Mouse (Mus musculus): ENCODE data around the gene Fam219a. TPM values are rescaled to one million over a fixed set of nuclear protein-coding genes. Genes with fewer than 3 reads are reported as not detected.

Gene Fam219a
- polyA plus RNA-seq (2015; fragmentation: Illumina TruSeq; extraction: RNeasy Lipid Tissue Mini Kit (QIAGEN cat#74804); ENCODE audit: insufficient read depth, low replicate concordance) = 13.6 TPM

DNA sequence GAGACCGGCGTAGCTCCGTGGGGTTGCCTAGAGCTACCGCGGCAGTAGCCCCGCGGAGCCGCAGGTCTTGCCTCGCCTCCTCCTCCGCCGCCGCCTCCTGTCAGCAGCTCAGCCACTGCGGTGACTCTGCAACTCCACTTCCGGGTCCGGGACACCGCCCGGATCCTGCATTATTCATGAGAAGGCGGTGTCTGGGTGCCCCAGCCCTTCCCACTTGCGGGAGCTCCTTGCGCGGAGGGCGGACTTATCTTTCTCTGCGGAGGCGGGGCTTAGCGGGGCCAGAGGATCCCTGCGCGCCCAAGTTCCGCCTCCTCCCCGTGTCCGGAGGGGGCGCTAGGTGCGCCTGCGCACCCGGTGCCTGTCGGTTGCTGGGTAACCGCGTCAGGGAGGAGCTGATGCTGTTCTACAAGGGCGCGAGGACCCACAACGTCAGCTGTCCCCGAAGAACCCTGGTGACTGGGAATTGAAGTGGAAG is at the start of gene Fam219a, which contains the start of gene Dnaic1:
TSS of gene Fam219a (minus strand) at position 128 of the 475 bp plus-strand sequence.
TSS of gene Dnaic1 (plus strand) at position 365 of the 475 bp plus-strand sequence.

DNA sequence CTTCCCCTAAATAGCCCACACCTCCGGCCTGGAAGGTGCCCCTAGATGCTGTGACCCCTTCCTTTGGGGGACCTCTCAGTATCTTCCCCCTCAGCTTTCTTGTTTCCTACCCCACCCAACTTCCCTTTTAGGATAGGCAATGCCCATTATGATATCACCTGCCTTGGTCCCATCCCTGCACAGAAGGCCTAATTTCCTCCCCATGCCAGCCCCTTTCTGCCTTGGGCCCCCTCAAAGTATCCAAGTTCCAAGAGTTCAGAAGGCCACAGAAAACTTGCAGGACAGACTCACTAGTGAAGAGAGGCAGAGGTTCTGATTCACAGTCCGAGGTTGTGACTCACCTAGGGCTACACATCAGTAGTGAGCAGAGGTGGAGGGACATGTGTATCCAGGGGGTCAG is 52.1 kb downstream of the Fam219a start, which contains the start of gene 1110017D15Rik:
TSS of gene 1110017D15Rik (minus strand) at position 101 of the 400 bp plus-strand sequence.

DNA sequence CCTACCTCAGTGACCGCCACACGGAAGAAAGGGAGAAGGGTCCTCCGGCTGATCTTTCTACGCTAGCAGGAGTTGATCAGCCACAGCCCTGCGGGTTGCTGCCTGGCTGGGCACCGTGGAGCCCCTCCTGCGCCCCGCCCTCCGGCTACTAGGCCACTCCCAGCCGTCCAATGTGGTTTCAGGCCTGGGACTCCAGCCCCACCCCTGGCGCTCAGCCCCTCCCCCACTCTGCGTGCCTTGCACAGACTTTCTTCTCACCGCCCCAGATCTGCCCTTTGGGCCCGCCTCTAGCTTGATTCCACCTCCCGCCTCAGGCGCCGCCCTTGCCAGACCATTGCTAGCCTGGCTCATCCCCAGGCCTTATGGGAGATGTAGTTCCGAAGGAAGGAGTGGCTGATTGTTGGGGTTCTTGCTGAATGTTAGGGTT is 66.3 kb downstream of the Fam219a start, which contains the start of gene AI464131:
TSS of gene AI464131 (minus strand) at position 91 of the 427 bp plus-strand sequence.

Other genes with a start within 250 kb of the Fam219a start
- gene Ubap1, start 220.5 kb downstream of the Fam219a start, polyA plus RNA-seq (2015; fragmentation: Illumina TruSeq; extraction: RNeasy Lipid Tissue Mini Kit (QIAGEN cat#74804); ENCODE audit: insufficient read depth, low replicate concordance) = 58.5 TPM
- gene Kif24, start 104.7 kb downstream of the Fam219a start, polyA plus RNA-seq (2015; fragmentation: Illumina TruSeq; extraction: RNeasy Lipid Tissue Mini Kit (QIAGEN cat#74804); ENCODE audit: insufficient read depth, low replicate concordance) = 3.5 TPM
- gene Nudt2, start 104.4 kb downstream of the Fam219a start, polyA plus RNA-seq (2015; fragmentation: Illumina TruSeq; extraction: RNeasy Lipid Tissue Mini Kit (QIAGEN cat#74804); ENCODE audit: insufficient read depth, low replicate concordance) = 14.7 TPM
- 1.3 TPM for gene AI464131, start 66.5 kb downstream of the Fam219a start, polyA plus RNA-seq (2015; fragmentation: Illumina TruSeq; extraction: RNeasy Lipid Tissue Mini Kit (QIAGEN cat#74804); ENCODE audit: insufficient read depth, low replicate concordance)
- gene 1110017D15Rik, start 52.2 kb downstream of the Fam219a start, polyA plus RNA-seq (2015; fragmentation: Illumina TruSeq; extraction: RNeasy Lipid Tissue Mini Kit (QIAGEN cat#74804); ENCODE audit: insufficient read depth, low replicate concordance) = not detected
- 0.66 TPM for gene Dnaic1, start 237 bp upstream of the Fam219a start, polyA plus RNA-seq (2015; fragmentation: Illumina TruSeq; extraction: RNeasy Lipid Tissue Mini Kit (QIAGEN cat#74804); ENCODE audit: insufficient read depth, low replicate concordance)
- not detected for gene Enho, start 70.8 kb upstream of the Fam219a start, polyA plus RNA-seq (2015; fragmentation: Illumina TruSeq; extraction: RNeasy Lipid Tissue Mini Kit (QIAGEN cat#74804); ENCODE audit: insufficient read depth, low replicate concordance)
- 1.3 TPM for gene Cntfr, start 127.6 kb upstream of the Fam219a start, polyA plus RNA-seq (2015; fragmentation: Illumina TruSeq; extraction: RNeasy Lipid Tissue Mini Kit (QIAGEN cat#74804); ENCODE audit: insufficient read depth, low replicate concordance)
- gene Il11ra1, start 130.5 kb upstream of the Fam219a start, polyA plus RNA-seq (2015; fragmentation: Illumina TruSeq; extraction: RNeasy Lipid Tissue Mini Kit (QIAGEN cat#74804); ENCODE audit: insufficient read depth, low replicate concordance) = 67.0 TPM
- 10.1 TPM for gene Rpp25l, start 144.0 kb upstream of the Fam219a start, polyA plus RNA-seq (2015; fragmentation: Illumina TruSeq; extraction: RNeasy Lipid Tissue Mini Kit (QIAGEN cat#74804); ENCODE audit: insufficient read depth, low replicate concordance)
- 27.5 TPM for gene Dctn3, start 153.6 kb upstream of the Fam219a start, polyA plus RNA-seq (2015; fragmentation: Illumina TruSeq; extraction: RNeasy Lipid Tissue Mini Kit (QIAGEN cat#74804); ENCODE audit: insufficient read depth, low replicate concordance)
- gene Arid3c, start 161.6 kb upstream of the Fam219a start, polyA plus RNA-seq (2015; fragmentation: Illumina TruSeq; extraction: RNeasy Lipid Tissue Mini Kit (QIAGEN cat#74804); ENCODE audit: insufficient read depth, low replicate concordance) = not detected
- gene Galt, start 185.7 kb upstream of the Fam219a start, polyA plus RNA-seq (2015; fragmentation: Illumina TruSeq; extraction: RNeasy Lipid Tissue Mini Kit (QIAGEN cat#74804); ENCODE audit: insufficient read depth, low replicate concordance) = 18.2 TPM
- 27.7 TPM for gene Sigmar1, start 186.6 kb upstream of the Fam219a start, polyA plus RNA-seq (2015; fragmentation: Illumina TruSeq; extraction: RNeasy Lipid Tissue Mini Kit (QIAGEN cat#74804); ENCODE audit: insufficient read depth, low replicate concordance)
- gene Ccl27a, start 204.7 kb upstream of the Fam219a start, polyA plus RNA-seq (2015; fragmentation: Illumina TruSeq; extraction: RNeasy Lipid Tissue Mini Kit (QIAGEN cat#74804); ENCODE audit: insufficient read depth, low replicate concordance) = 5.8 TPM

All from spleen, adult 10 weeks (tissue).